Mouse (Mus musculus) CH12.LX (cell line): ENCODE measurements around the gene Rpn1. TPM values are rescaled to one million over a fixed set of nuclear protein-coding genes. Genes with fewer than 3 reads are reported as not detected.

Experiments
- DNase-seq: peaks from one replicate; pipeline ENCODE4 v3.0.0-alpha.2; 2013; ENCODE audit errors: extremely low read depth
- H3K27ac ChIP-seq: 2 replicates; pipeline ENCODE4 v1.5.1; 2012; ENCODE audit warnings: low read depth, mild to moderate bottlenecking, control low read depth, moderate library complexity; ENCODE audit not compliant: insufficient read depth
- H3K27me3 ChIP-seq: replicated peaks from 2 replicates; pipeline ENCODE3; 2012; ENCODE audit warnings: inconsistent platforms
- H3K36me3 ChIP-seq, 2 experiments: replicated peaks in 1 of 2; 2 replicates each; pipeline versions ENCODE3 to v1.6.1; 2012; ENCODE audit warnings: inconsistent platforms in 1 of 2, low read length in 1 of 2, mild to moderate bottlenecking in 1 of 2, mixed read lengths in 1 of 2, moderate library complexity in 1 of 2; ENCODE audit not compliant: control insufficient read depth in 1 of 2, insufficient read depth in 1 of 2
- H3K4me1 ChIP-seq, 2 experiments: 2 replicates each; pipeline ENCODE4 v1.6.1; 2012; ENCODE audit warnings: inconsistent platforms in 1 of 2, moderate library complexity in 1 of 2; ENCODE audit not compliant: insufficient read depth in 2 of 2, control insufficient read depth in 1 of 2
- H3K4me2 ChIP-seq: 2 replicates; pipeline ENCODE4 v1.6.1; 2012; ENCODE audit warnings: low read depth, mild to moderate bottlenecking, control low read depth; ENCODE audit not compliant: poor library complexity, insufficient read depth, severe bottlenecking
- H3K4me3 ChIP-seq, 3 experiments: fragments of 150-350 bp in 1 of 3; sonication (generic) in 1 of 3; replicated peaks in 1 of 3; 2 replicates each; pipeline versions ENCODE3 to v1.5.1; 2011 to 2012; ENCODE audit warnings: low read depth in 2 of 3, low read length in 2 of 3, mild to moderate bottlenecking in 2 of 3, moderate library complexity in 2 of 3, control low read depth in 1 of 3, improper control_type of control experiment in 1 of 3, inconsistent platforms in 1 of 3, mixed read lengths in 1 of 3; ENCODE audit not compliant: poor library complexity in 1 of 3
- H3K79me2 ChIP-seq: replicated peaks from 2 replicates; pipeline ENCODE4 v1.6.1; 2012; ENCODE audit warnings: mild to moderate bottlenecking, moderate library complexity; ENCODE audit not compliant: control insufficient read depth, poor library complexity, insufficient read depth, severe bottlenecking; ENCODE audit errors: extremely low read depth
- H3K9ac ChIP-seq: 2 replicates; pipeline ENCODE4 v1.6.1; 2012; ENCODE audit warnings: low read depth, mild to moderate bottlenecking, control low read depth, moderate library complexity; ENCODE audit not compliant: insufficient read depth
- H3K9me3 ChIP-seq: replicated peaks from 2 replicates; pipeline ENCODE3; 2012; ENCODE audit warnings: low read length, inconsistent platforms, mixed read lengths
- BHLHE40 ChIP-seq: IDR thresholded peaks from 2 replicates; pipeline ENCODE4 v1.6.1; 2011; ENCODE audit warnings: mild to moderate bottlenecking, low read depth, low read length, improper control_type of control experiment
- CHD1 ChIP-seq: IDR thresholded peaks from 2 replicates; pipeline ENCODE4 v1.6.1; 2012; ENCODE audit warnings: low read depth, low read length, improper control_type of control experiment, inconsistent platforms
- CTCF ChIP-seq, 2 experiments: IDR thresholded peaks in 1 of 2; conservative IDR thresholded peaks in 1 of 2; 2 replicates each; pipeline ENCODE4 v1.5.1; 2011 to 2012; ENCODE audit warnings: low read depth in 2 of 2, low read length in 2 of 2, improper control_type of control experiment in 1 of 2, inconsistent platforms in 1 of 2, mild to moderate bottlenecking in 1 of 2, moderate library complexity in 1 of 2
- ELF1 ChIP-seq: IDR thresholded peaks from 2 replicates; pipeline ENCODE4 v1.6.1; 2014; ENCODE audit warnings: low read depth, mild to moderate bottlenecking, inconsistent platforms, low read length, improper control_type of control experiment
- ETS1 ChIP-seq: conservative IDR thresholded peaks from 2 replicates; pipeline ENCODE4 v1.6.1; 2012; ENCODE audit warnings: low read depth, mild to moderate bottlenecking, inconsistent platforms, low read length, improper control_type of control experiment, moderate library complexity
- GABPA ChIP-seq: IDR thresholded peaks from 2 replicates; pipeline ENCODE4 v1.6.1; 2012; ENCODE audit warnings: low read depth, low read length, improper control_type of control experiment, inconsistent platforms; ENCODE audit not compliant: insufficient replicate concordance
- HCFC1 ChIP-seq: IDR thresholded peaks from 2 replicates; pipeline ENCODE4 v1.6.1; 2012; ENCODE audit warnings: low read depth, mild to moderate bottlenecking, inconsistent platforms, low read length, improper control_type of control experiment
- IRF4 ChIP-seq: IDR thresholded peaks from 2 replicates; pipeline ENCODE4 v1.6.1; 2014; ENCODE audit warnings: low read depth, mild to moderate bottlenecking, inconsistent platforms, low read length, improper control_type of control experiment
- JUND ChIP-seq: conservative IDR thresholded peaks from 2 replicates; pipeline ENCODE4 v1.6.1; 2011; ENCODE audit warnings: low read depth, low read length, improper control_type of control experiment
- KAT2A ChIP-seq: IDR thresholded peaks from 2 replicates; pipeline ENCODE4 v1.6.1; 2012; ENCODE audit warnings: low read length, improper control_type of control experiment, inconsistent platforms; ENCODE audit not compliant: insufficient replicate concordance
- MAZ ChIP-seq: IDR thresholded peaks from 2 replicates; pipeline ENCODE4 v1.6.1; 2012; ENCODE audit warnings: low read depth, mild to moderate bottlenecking, inconsistent platforms, low read length, improper control_type of control experiment, moderate library complexity
- MEF2A ChIP-seq: IDR thresholded peaks from 2 replicates; pipeline ENCODE4 v1.6.1; 2014; ENCODE audit warnings: low read depth, mild to moderate bottlenecking, inconsistent platforms, low read length, improper control_type of control experiment, borderline replicate concordance
- MXI1 ChIP-seq: IDR thresholded peaks from 2 replicates; pipeline ENCODE4 v1.6.1; 2011; ENCODE audit warnings: mild to moderate bottlenecking, low read depth, low read length, improper control_type of control experiment
- NELFE ChIP-seq: IDR thresholded peaks from 2 replicates; pipeline ENCODE4 v1.6.1; 2011; ENCODE audit warnings: low read depth, low read length, improper control_type of control experiment
- POLR2A ChIP-seq: IDR thresholded peaks from 2 replicates; pipeline ENCODE4 v1.6.1; 2011; ENCODE audit warnings: low read depth, mild to moderate bottlenecking, improper control_type of control experiment, low read length
- POLR2AphosphoS2 ChIP-seq: IDR thresholded peaks from 2 replicates; pipeline ENCODE4 v1.6.1; 2011; ENCODE audit warnings: low read depth, low read length, improper control_type of control experiment
- RAD21 ChIP-seq: IDR thresholded peaks from 2 replicates; pipeline ENCODE4 v1.6.1; 2011; ENCODE audit warnings: low read depth, mild to moderate bottlenecking, low read length, improper control_type of control experiment, moderate library complexity
- RCOR1 ChIP-seq: conservative IDR thresholded peaks from 2 replicates; pipeline ENCODE4 v1.6.1; 2012; ENCODE audit warnings: low read depth, mild to moderate bottlenecking, inconsistent platforms, low read length, improper control_type of control experiment
- TBP ChIP-seq: conservative IDR thresholded peaks from 2 replicates; pipeline ENCODE4 v1.6.1; 2011; ENCODE audit warnings: low read depth, low read length, improper control_type of control experiment
- TCF12 ChIP-seq: IDR thresholded peaks from 2 replicates; pipeline ENCODE4 v1.6.1; 2014; ENCODE audit warnings: low read depth, mild to moderate bottlenecking, inconsistent platforms, low read length, improper control_type of control experiment
- USF2 ChIP-seq: conservative IDR thresholded peaks from 2 replicates; pipeline ENCODE4 v1.6.1; 2011; ENCODE audit warnings: low read depth, low read length, improper control_type of control experiment
- ZMIZ1 ChIP-seq: IDR thresholded peaks from 2 replicates; pipeline ENCODE4 v1.6.1; 2012; ENCODE audit warnings: low read depth, mild to moderate bottlenecking, inconsistent platforms, low read length, improper control_type of control experiment
- ZNF384 ChIP-seq: IDR thresholded peaks from 2 replicates; pipeline ENCODE4 v1.6.1; 2012; ENCODE audit warnings: low read depth, low read length, improper control_type of control experiment, inconsistent platforms
- dilution Hi-C: fragments of 300-500 bp; cut with MboI; formaldehyde crosslinking; loops from 2 replicates; pipeline ENCODE4 v1.14.3; 2020; ENCODE audit warnings: low sequenced_read_pairs; ENCODE audit not compliant: extremely low pct_unique_long_range_greater_than_20kb, extremely low pct_ligation_motif_present
- in situ Hi-C: fragments of 300-500 bp; cut with MboI; formaldehyde crosslinking; loops from 3 replicates; pipeline ENCODE4 v1.14.3; 2019; ENCODE audit warnings: low sequenced_read_pairs, low pct_ligation_motif_present, low pct_unique_long_range_greater_than_20kb, mixed read lengths
- polyA plus RNA-seq: library from polyadenylated mRNA; unstranded; fragments of >175 nt; gene quantifications from 2 replicates; pipeline ENCODE4 v1.2.1, GENCODE M21; 2012; ENCODE audit warnings: low read depth; ENCODE audit not compliant: insufficient read length
- total RNA-seq, 2 experiments: library from RNA; depleted of rRNA; stranded (reverse); fragments of 300-350 nt in 1 of 2; fragments of >200 nt in 1 of 2; gene quantifications; 2 replicates each; pipeline ENCODE4 v1.2.3; 2012 to 2014

Gene Rpn1
- total and polyA plus RNA-seq, 3 experiments = 260 to 366 (median 339) TPM

- Histone ChIP-seq H3K27me3 (no peaks in the 10 kb centered on the region), H3K9ac (no peak overlapping the region), H3K27ac (no peak overlapping the region), H3K4me2 (no peak overlapping the region)
- DNase-seq = no peak
- in situ Hi-C loops = no loop called here
- no peak for TF ChIP-seq TBP
- TF ChIP-seq USF2 = no peak
- no peak for TF ChIP-seq MAZ
- peak in 1 of 2 experiments; percentile 21; a peak in 1 of 4 replicates for TF ChIP-seq CTCF (conservative IDR thresholded peaks at IDR 0.05 in 1 of 2, IDR thresholded peaks at IDR 0.05 in 1 of 2; ENCODE audit: low read depth in 2 of 2, low read length in 2 of 2)
- TF ChIP-seq NELFE = no peak
- TF ChIP-seq, all 38 proteins: peak for 1
- dilution Hi-C loops = no loop called here
- Histone ChIP-seq H3K9me3 (no peaks in the 10 kb centered on the region), H3K79me2 (no peaks in the 10 kb centered on the region), H3K4me3 (no peak overlapping the region), H3K4me1 (peaks cover 12 to 35% of the 10 kb centered on the region in 2 experiments), H3K36me3 (no peaks in the 10 kb centered on the region)
These were observed 22.9 kb upstream of the Rpn1 start for GRCm38 (mm10) chr6:88061406-88061805.

- Histone ChIP-seq H3K9ac (no peak overlapping the region), H3K79me2 (no peaks in the 10 kb centered on the region), H3K36me3 (no peaks in the 10 kb centered on the region), H3K27me3 (no peaks in the 10 kb centered on the region), H3K4me1 (peaks cover 15 to 40% of the 10 kb centered on the region in 2 experiments), H3K4me3 (no peak overlapping the region), H3K9me3 (no peaks in the 10 kb centered on the region), H3K27ac (no peak overlapping the region), H3K4me2 (no peak overlapping the region)
- DNase-seq = no peak
- TF ChIP-seq JUND (no peak), POLR2A (no peak), RAD21 (no peak), ZMIZ1 (no peak), BHLHE40 (no peak)
- dilution Hi-C loops = no loop called here
- in situ Hi-C loops = no loop called here
These were observed 21.9 kb upstream of the Rpn1 start for GRCm38 (mm10) chr6:88062398-88062797.

- Histone ChIP-seq H3K27me3 (no peaks in the 10 kb centered on the region), H3K9me3 (no peaks in the 10 kb centered on the region), H3K4me1 (peaks cover 15 to 50% of the 10 kb centered on the region in 2 experiments), H3K79me2 (no peaks in the 10 kb centered on the region), H3K9ac (no peak overlapping the region), H3K4me2 (no peak overlapping the region), H3K36me3 (no peaks in the 10 kb centered on the region), H3K27ac (no peak overlapping the region), H3K4me3 (no peak overlapping the region)
- dilution Hi-C loops (no loop called here), in situ Hi-C loops (no loop called here)
- DNase-seq = no peak
- TF ChIP-seq MXI1 = no peak
- no peak for TF ChIP-seq HCFC1
- TF ChIP-seq MEF2A = no peak
- TF ChIP-seq GABPA = no peak
- TF ChIP-seq RCOR1 = no peak
- no peak for TF ChIP-seq ELF1
- no peak for TF ChIP-seq CHD1
- TF ChIP-seq ZNF384 = no peak
- no peak for TF ChIP-seq BHLHE40
- TF ChIP-seq KAT2A = no peak
- TF ChIP-seq NELFE = no peak
- peak; percentile 29; the same call in 1 of the 2 replicates for TF ChIP-seq IRF4
- 0 out of 2 replicates have a peak, but pooled peaks have one; percentile 35 for TF ChIP-seq POLR2A
- no peak for TF ChIP-seq TCF12
- no peak for TF ChIP-seq POLR2AphosphoS2
- TF ChIP-seq ETS1 = no peak
- TF ChIP-seq RAD21 = no peak
- TF ChIP-seq TBP = peak; percentile 54; the same call in 1 of the 2 replicates
- no peak for TF ChIP-seq USF2
These were observed 20.1 kb upstream of the Rpn1 start for GRCm38 (mm10) chr6:88064072-88064642.
